9 mouse cellular contexts compared by ENCODE assay signal in the genomic region with DNA sequence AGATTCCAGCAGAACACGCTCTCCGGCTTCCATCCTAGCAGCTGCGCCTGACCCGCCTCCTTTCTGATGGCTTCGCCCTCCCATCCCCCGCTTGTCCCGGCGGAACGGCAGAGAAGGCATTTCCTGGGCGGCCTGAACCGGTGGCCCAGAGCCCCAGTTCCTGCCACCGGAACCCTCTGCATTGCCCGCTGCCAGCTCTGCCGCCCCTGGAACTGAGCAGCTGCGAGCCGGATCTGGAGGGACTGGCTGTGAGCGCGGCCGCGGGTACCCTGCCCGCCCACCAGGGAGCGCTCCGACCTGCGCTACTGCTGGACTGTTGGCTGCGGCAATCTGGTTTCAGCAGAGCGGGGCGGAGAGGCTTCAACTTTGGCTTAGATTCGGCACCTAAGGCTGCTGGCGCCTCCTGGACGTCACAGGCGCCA. TPM values are rescaled to one million over a fixed set of nuclear protein-coding genes. Genes with fewer than 3 reads are reported as not detected.
DNase-seq lines count a peak whose midpoint lies in the region; ATAC-seq lines count a peak whose summit lies in the region.
"Had no signal": no experiment of that assay in that cellular context is flagged by ENCODE, and none has a peak within 500 bp of the region (broad histone marks: within the 10 kb centered on the region; RNA-seq: fewer than 3 reads in every experiment).

No protein-coding gene starts in this region.

- no peaks in the 10 kb centered on the region for H3K36me3 ChIP-seq in forebrain, embryonic 11.5 days (ENCODE audit: control insufficient read depth, insufficient read depth, low read length)
- H3K36me3 ChIP-seq in heart, embryonic 15.5 days: no peaks in the 10 kb centered on the region
- no peaks in the 10 kb centered on the region for H3K36me3 ChIP-seq in liver, embryonic 16.5 days (ENCODE audit: control insufficient read depth, insufficient read depth)
- no peaks in the 10 kb centered on the region for H3K36me3 ChIP-seq in neural tube, embryonic 11.5 days (ENCODE audit: control insufficient read depth, insufficient read depth, low read length)
- H3K36me3 ChIP-seq in stomach, embryonic 16.5 days (ENCODE audit: control insufficient read depth, insufficient read depth, low read length): no peaks in the 10 kb centered on the region
- H3K36me3 ChIP-seq: G1E had no signal

- no peaks in the 10 kb centered on the region for H3K9me3 ChIP-seq in forebrain, embryonic 11.5 days (ENCODE audit: control insufficient read depth, low read length)
- no peaks in the 10 kb centered on the region for H3K9me3 ChIP-seq in heart, embryonic 15.5 days (replicated peaks)
- no peaks in the 10 kb centered on the region for H3K9me3 ChIP-seq in liver, embryonic 16.5 days (replicated peaks; ENCODE audit: control insufficient read depth, low read length)
- H3K9me3 ChIP-seq in neural tube, embryonic 11.5 days (ENCODE audit: control insufficient read depth, low read length): no peaks in the 10 kb centered on the region
- H3K9me3 ChIP-seq in stomach, embryonic 16.5 days (replicated peaks; ENCODE audit: control insufficient read depth, low read length): no peaks in the 10 kb centered on the region

- peak overlapping the region; percentile 46 for H3K4me2 ChIP-seq in forebrain, embryonic 11.5 days (ENCODE audit: low read depth, low read length, severe bottlenecking)
- peak overlapping the region; percentile 92 for H3K4me2 ChIP-seq in heart, embryonic 15.5 days
- peak overlapping the region; percentile 53 for H3K4me2 ChIP-seq in liver, embryonic 16.5 days (ENCODE audit: low read depth, low read length)
- H3K4me2 ChIP-seq in neural tube, embryonic 11.5 days (ENCODE audit: low read depth): peak overlapping the region; percentile 36
- peak overlapping the region; percentile 77 for H3K4me2 ChIP-seq in stomach, embryonic 16.5 days (ENCODE audit: low read depth, low read length)

- under 1% methylated on average over 31 of the region's 31 CpGs for WGBS in forebrain, embryonic 11.5 days
- under 1% methylated on average over 31 of the region's 31 CpGs for WGBS in heart, embryonic 15.5 days
- WGBS in liver, embryonic 16.5 days (ENCODE audit: insufficient replicate concordance): 1% methylated on average over 31 of the region's 31 CpGs
- WGBS in neural tube, embryonic 11.5 days: under 1% methylated on average over 31 of the region's 31 CpGs
- WGBS in stomach, embryonic 16.5 days: 1% methylated on average over 31 of the region's 31 CpGs

- peaks cover 23% of the 10 kb centered on the region for H3K4me1 ChIP-seq in forebrain, embryonic 11.5 days (replicated peaks; ENCODE audit: control insufficient read depth, insufficient read depth, low read length)
- H3K4me1 ChIP-seq in heart, embryonic 15.5 days (replicated peaks): peaks cover 45% of the 10 kb centered on the region
- peaks cover 10% of the 10 kb centered on the region for H3K4me1 ChIP-seq in liver, embryonic 16.5 days (ENCODE audit: control insufficient read depth, low read depth, low read length)
- 0 out of 2 replicates have a peak, but pooled peaks cover 13% of the 10 kb centered on the region for H3K4me1 ChIP-seq in neural tube, embryonic 11.5 days (ENCODE audit: control insufficient read depth, insufficient read depth, low read length)
- peaks cover 21% of the 10 kb centered on the region for H3K4me1 ChIP-seq in stomach, embryonic 16.5 days (ENCODE audit: control insufficient read depth, insufficient read depth, low read length)

- H3K4me3 ChIP-seq in forebrain, embryonic 11.5 days (ENCODE audit: low read depth, low read length): peak overlapping the region; percentile 26
- peak overlapping the region; percentile 49 for H3K4me3 ChIP-seq in heart, embryonic 15.5 days
- H3K4me3 ChIP-seq in liver, embryonic 16.5 days (ENCODE audit: low read depth, low read length): peak overlapping the region; percentile 46
- H3K4me3 ChIP-seq in neural tube, embryonic 11.5 days (ENCODE audit: low read depth, low read length): peak overlapping the region; percentile 26
- peak overlapping the region; percentile 51 for H3K4me3 ChIP-seq in stomach, embryonic 16.5 days (replicated peaks; ENCODE audit: low read length)

- ATAC-seq in forebrain, embryonic 11.5 days (replicated peaks; ENCODE audit: low FRiP score): no peak
- 0 out of 2 replicates have a peak, but pooled peaks have one; percentile 13 for ATAC-seq in heart, embryonic 15.5 days (replicated peaks; ENCODE audit: insufficient number of reproducible peaks, insufficient read depth, low FRiP score, low read depth)
- peak; percentile 17; the same call in 1 of the 2 replicates for ATAC-seq in liver, embryonic 16.5 days (ENCODE audit: low read depth)
- no peak for ATAC-seq in neural tube, embryonic 11.5 days (ENCODE audit: insufficient read depth, low FRiP score, low TSS enrichment)
- no peak for ATAC-seq in stomach, embryonic 16.5 days (ENCODE audit: insufficient read depth, low FRiP score)

- peaks cover 56% of the 10 kb centered on the region for H3K27me3 ChIP-seq in forebrain, embryonic 11.5 days (ENCODE audit: control insufficient read depth, insufficient read depth, low read length)
- peaks cover 68% of the 10 kb centered on the region for H3K27me3 ChIP-seq in heart, embryonic 15.5 days
- H3K27me3 ChIP-seq in liver, embryonic 16.5 days (ENCODE audit: control insufficient read depth, insufficient read depth, low read depth, low read length): peaks cover 61% of the 10 kb centered on the region
- peaks cover 15% of the 10 kb centered on the region for H3K27me3 ChIP-seq in neural tube, embryonic 11.5 days (ENCODE audit: control insufficient read depth, insufficient read depth, low read length)
- peaks cover 34% of the 10 kb centered on the region for H3K27me3 ChIP-seq in stomach, embryonic 16.5 days (ENCODE audit: control insufficient read depth, insufficient read depth, low read length)

- no peak overlapping the region for H3K27ac ChIP-seq in forebrain, embryonic 11.5 days (ENCODE audit: low read depth, low read length)
- H3K27ac ChIP-seq in heart, embryonic 15.5 days: no peak overlapping the region
- no peak overlapping the region for H3K27ac ChIP-seq in liver, embryonic 16.5 days (ENCODE audit: low read length)
- H3K27ac ChIP-seq in neural tube, embryonic 11.5 days (ENCODE audit: low read depth, low read length): no peak overlapping the region
- no peak overlapping the region for H3K27ac ChIP-seq in stomach, embryonic 16.5 days (ENCODE audit: low read length)

- H3K9ac ChIP-seq in forebrain, embryonic 11.5 days (ENCODE audit: low read length): no peak overlapping the region
- H3K9ac ChIP-seq in heart, embryonic 15.5 days: peak overlapping the region; percentile 50
- no peak overlapping the region for H3K9ac ChIP-seq in liver, embryonic 16.5 days (ENCODE audit: low read depth, low read length)
- no peak overlapping the region for H3K9ac ChIP-seq in neural tube, embryonic 11.5 days (ENCODE audit: low read length)
- peak overlapping the region; percentile 71 for H3K9ac ChIP-seq in stomach, embryonic 16.5 days (ENCODE audit: low read length)

- peak; percentile 71 to 72 for DNase-seq in left cerebral cortex, adult 18-20 months (ENCODE audit: low spot score in 2 of 2)
- DNase-seq in left cerebral cortex, adult 11 months (ENCODE audit: low spot score): no peak
- peak; percentile 92 for DNase-seq in forebrain, embryonic 11.5 days (ENCODE audit: low spot score)
- peak; percentile 91 for DNase-seq in kidney, postnatal 10 days
- DNase-seq in neural tube, embryonic 11.5 days (ENCODE audit: low spot score): peak; percentile 86

RNA-seq across cellular contexts. Expression of a gene that starts 3.1 kb away (rescaled TPM):
- 1 to 10 TPM; 1.9 TPM for total RNA-seq in left cerebral cortex, adult 18-20 months (2021)
- polyA plus RNA-seq in forebrain, embryonic 11.5 days (2014; fragmentation: Nextera tagmentation; extraction: Ambion mirVana): 6.4 and 7.0 TPM in 2 replicates
- 1.8 and 2.3 TPM in 2 replicates for polyA plus RNA-seq in heart, embryonic 15.5 days (2015; fragmentation: Nextera tagmentation; extraction: Ambion mirVana)
- 14.5 and 15.5 TPM in 2 replicates for polyA plus RNA-seq in liver, embryonic 16.5 days (2015; fragmentation: Nextera tagmentation; extraction: Ambion mirVana)
- 13.0 and 14.0 TPM in 2 replicates for polyA plus RNA-seq in neural tube, embryonic 11.5 days (2014; fragmentation: Nextera tagmentation; extraction: Ambion mirVana)
- 9.4 and 9.6 TPM in 2 replicates for polyA plus RNA-seq in stomach, embryonic 16.5 days (2015; fragmentation: Nextera tagmentation; extraction: Ambion mirVana)
- polyA plus RNA-seq: G1E had no signal

Comparison
In these comparisons a context has a peak if more than half of its experiments do, and no peak if none do; other contexts are left out.
1. ATAC-seq: peak in heart, embryonic 15.5 days (single experiment) and liver, embryonic 16.5 days (single experiment); none in forebrain, embryonic 11.5 days (single experiment), neural tube, embryonic 11.5 days (single experiment) and stomach, embryonic 16.5 days (single experiment).
2. H3K4me2 ChIP-seq: peak in every context shown above with its lines; median percentile 92 in heart, embryonic 15.5 days; 77 in stomach, embryonic 16.5 days; 53 in liver, embryonic 16.5 days; 46 in forebrain, embryonic 11.5 days; 36 in neural tube, embryonic 11.5 days.
3. H3K9ac ChIP-seq: peak in heart, embryonic 15.5 days (single experiment) and stomach, embryonic 16.5 days (single experiment); none in forebrain, embryonic 11.5 days (single experiment), liver, embryonic 16.5 days (single experiment) and neural tube, embryonic 11.5 days (single experiment).
4. Peak in every context shown above with its lines, with median percentiles within 50 percentile points of each other: H3K4me3 ChIP-seq.